Mouse (Mus musculus) adrenal gland, postnatal 25 days (tissue): ENCODE results near the gene Cmklr1. TPM values are rescaled to one million over a fixed set of nuclear protein-coding genes. Genes with fewer than 3 reads are reported as not detected.
A peak's percentile ranks its signal among the peaks of the same experiment; 100 is the strongest.

Source experiments
- DNase-seq: peaks from one replicate; pipeline ENCODE4 v3.0.0; 2021; ENCODE audit warnings: mixed read lengths
- long read RNA-seq: library from polyadenylated mRNA; stranded (forward); transcript quantifications from one replicate; pipeline ENCODE4 v2.0.0, GENCODE M21; 2021
- total RNA-seq: library from RNA; stranded (reverse); gene quantifications from 2 replicates; pipeline ENCODE4 v1.2.3, GENCODE M21; 2021

The Cmklr1 gene
- 9.3 and 12.9 TPM in 2 replicates for total RNA-seq
- long read RNA-seq, partial matches to known transcripts, result 0 of 5 reads
- long read RNA-seq, other reads (novel, unspliced or antisense), result 5 of 5 reads

DNA sequence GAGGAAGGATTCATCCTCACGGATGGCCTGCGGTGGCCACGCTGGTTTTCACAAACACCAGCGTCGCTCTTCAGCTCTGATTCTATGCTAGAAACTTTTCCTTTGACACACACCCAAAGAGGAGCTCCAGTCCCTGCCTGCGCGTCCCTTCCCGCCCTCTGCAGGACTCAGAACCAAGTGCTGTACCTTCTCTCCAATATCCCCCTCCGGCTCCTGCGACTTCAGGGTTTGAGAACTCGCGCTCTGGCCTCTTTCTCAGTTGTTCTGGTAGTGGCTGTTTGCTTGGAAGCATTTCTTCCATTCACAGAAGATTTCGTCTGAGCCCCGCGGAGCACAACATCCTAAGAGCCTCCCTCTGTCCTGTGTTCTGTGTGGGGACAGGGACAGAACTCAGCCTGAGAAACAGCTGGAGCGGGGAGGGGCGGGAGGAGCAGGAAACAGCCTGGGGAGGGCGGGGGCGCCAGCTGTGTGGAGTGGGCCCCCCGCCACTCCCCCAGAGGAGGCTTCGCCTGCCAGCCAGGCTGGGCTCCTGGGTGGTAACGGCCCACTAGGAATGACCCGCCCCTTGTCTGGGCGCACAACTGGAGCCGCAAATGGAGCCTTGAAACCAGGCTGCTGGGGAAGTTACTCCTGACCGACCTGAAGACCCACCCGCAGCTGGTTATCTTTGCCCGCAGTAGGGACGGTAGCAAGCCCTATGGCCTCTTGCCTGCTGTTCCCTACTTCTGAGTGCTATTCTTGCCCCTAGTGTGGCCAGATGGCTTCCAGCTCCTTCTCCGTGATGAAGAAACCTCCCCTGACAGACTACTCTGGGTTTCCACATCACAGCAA, at the start of gene Cmklr1:
Gene Cmklr1 (minus strand): TSS at position 392 of the 831 bp plus-strand sequence.
- no peak for DNase-seq

DNA sequence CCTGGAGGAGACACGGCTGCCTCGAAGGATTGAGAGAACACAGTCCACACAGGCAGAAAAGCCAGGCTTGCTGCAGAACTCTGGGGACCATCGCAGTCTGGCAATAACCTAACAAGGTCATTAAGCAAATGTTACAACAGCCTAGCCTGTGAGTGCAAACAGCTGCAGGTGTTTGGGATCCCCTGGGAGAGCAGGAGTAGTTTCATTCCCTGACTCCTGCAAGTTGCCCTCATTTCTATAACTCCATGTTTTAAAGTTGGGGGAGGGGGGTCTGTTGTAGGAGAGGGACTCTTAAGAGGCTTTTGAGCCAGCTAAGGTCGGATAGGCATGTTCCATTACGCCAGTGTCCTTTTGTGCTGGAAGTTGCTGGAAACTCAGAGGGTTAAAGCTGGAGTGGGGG, 44.2 kb upstream of the Cmklr1 start:
- no peak for DNase-seq

DNA sequence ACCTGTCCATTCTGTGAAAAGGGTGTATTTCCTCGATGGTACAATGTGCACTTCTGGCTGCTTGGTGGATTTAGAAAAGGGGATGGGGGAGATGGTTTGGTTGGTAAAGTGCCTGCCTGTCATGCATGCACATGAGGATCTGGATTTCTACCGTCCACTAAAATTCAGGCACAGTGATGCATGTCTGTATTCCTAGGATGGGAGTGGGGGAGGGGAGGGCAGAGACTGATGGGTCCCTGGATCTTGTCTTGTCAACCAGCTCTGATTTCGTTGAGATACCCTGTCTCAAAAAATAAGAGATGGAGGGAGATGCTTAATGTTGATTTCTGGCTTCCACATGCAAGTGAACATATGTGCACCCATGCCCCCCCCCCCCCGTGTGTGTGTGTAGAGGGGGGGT, 43.8 kb upstream of the Cmklr1 start:
- no peak for DNase-seq

DNA sequence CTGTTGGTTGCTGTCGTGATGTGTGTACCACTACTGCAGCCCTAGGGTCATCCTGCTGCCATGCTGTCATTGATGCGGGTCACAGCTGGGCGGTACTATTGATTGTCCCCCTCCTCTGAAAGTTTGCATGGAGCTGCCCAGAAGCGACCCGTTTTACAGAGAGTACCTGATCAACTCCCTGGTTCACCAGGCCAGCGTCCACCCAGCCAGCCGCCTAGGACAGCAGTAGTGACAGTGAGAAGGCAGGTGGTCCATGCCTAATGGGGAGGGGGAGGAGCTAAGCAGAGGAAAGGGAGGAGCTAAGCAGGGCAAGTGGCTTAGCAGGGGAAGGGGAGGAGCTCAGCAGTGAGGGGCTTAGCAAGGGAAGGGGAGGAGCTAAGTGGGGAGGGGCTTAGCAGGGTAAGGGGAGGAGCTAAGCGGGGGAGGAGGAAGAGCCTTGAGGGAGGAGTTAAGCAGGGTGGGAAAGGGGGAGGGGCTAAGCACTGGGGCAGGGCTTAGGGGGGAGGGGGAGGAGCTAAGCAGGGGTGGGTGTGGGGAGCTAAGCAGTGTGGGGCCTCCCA, 43.0 kb upstream of the Cmklr1 start:
- DNase-seq, result no peak

GRCm38 (mm10) chr5:113690866-113691265, 40.6 kb upstream of the Cmklr1 start:
- DNase-seq, result no peak

GRCm38 (mm10) chr5:113690069-113690548, 39.9 kb upstream of the Cmklr1 start:
- DNase-seq, result no peak

- no peak for DNase-seq
Measured at GRCm38 (mm10) chr5:113687514-113687913, 37.3 kb upstream of the Cmklr1 start.

GRCm38 (mm10) chr5:113685471-113685870, 35.2 kb upstream of the Cmklr1 start:
- no peak for DNase-seq

DNA sequence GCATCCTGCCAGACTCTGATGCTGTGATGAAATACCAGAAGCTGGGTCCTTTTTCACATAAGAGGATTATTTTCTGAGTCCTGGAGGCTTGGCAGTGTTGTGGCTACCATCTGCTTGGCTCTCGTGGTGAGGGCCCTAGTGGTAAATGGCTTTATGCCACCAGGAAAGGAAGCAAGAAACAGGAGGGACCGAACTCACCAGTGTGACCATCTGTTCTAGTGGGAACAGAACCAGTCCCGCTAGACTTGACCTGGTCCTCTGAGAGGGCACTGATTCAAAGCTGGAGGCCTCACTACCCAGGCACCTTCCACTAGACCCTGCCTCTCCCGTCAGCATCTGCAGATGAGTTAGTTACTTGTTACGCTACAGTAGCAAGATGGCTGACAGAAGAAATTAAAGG, 33.0 kb upstream of the Cmklr1 start:
- no peak for DNase-seq

GRCm38 (mm10) chr5:113682472-113682871, 32.2 kb upstream of the Cmklr1 start:
- no peak for DNase-seq

- DNase-seq, result no peak
Measured at GRCm38 (mm10) chr5:113681219-113681618, 31.0 kb upstream of the Cmklr1 start.

DNA sequence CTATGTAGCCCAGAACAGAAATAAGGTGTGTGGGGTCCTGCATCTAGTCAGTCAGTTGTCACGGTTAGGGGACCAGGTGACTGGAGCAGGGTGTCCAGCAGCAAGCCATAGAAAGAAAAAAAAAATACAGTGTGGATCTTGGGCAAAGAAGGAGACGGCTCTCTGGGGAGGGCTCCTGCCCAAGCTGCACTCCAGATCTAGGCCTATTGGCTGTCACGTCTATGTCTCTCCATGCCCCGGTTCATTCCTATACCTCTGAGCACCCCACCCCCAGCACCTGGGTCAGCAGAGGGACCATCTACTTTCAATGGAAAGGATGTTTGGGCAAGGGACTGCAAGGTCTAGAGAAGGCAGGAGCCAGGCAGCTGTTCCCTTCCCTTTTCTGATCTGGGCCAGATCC, 29.3 kb upstream of the Cmklr1 start:
- no peak for DNase-seq

- peak; percentile 15 for DNase-seq
Measured at GRCm38 (mm10) chr5:113678743-113679452, 28.7 kb upstream of the Cmklr1 start.

DNA sequence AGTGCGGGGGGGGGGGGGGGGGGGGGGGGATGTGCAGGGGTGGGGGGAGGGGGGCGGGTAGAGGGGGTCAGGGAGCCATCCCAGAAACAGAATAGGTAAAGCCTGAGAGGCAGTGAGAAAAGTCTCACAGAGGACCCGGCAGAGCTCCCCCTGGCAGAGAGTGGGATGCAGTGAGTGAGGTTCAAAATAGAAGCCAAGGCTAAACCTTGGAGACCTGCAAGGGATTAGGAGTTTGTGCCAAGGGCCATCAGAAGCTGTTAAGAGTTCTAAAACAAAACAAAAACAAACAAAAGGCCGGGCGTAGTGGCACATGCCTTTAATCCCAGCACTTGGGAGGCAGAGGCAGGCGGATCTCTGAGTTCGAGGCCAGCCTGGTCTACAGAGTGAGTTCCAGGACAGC, 27.3 kb upstream of the Cmklr1 start:
- no peak for DNase-seq

DNA sequence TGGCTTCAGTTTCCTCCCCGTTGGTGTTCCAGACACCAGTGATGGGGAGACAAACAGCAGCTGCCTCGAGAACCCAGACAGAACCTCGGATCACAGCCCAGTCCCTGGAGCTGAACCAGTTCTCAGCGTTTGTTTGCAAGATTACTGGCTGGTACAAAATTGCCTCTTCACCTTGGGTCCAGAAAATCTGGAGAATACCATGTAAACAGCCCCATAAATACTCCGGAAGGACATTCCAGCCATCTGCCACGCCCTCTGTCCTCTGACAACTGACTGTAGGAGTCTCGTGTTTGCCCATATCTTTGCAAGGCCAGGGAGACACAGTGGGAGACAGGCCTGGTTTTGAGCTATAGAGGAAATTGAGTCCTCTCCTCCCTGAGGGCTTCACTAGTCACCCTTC, 24.6 kb upstream of the Cmklr1 start:
- no peak for DNase-seq

GRCm38 (mm10) chr5:113672456-113672855, 22.2 kb upstream of the Cmklr1 start:
- DNase-seq, result peak; percentile 20

DNA sequence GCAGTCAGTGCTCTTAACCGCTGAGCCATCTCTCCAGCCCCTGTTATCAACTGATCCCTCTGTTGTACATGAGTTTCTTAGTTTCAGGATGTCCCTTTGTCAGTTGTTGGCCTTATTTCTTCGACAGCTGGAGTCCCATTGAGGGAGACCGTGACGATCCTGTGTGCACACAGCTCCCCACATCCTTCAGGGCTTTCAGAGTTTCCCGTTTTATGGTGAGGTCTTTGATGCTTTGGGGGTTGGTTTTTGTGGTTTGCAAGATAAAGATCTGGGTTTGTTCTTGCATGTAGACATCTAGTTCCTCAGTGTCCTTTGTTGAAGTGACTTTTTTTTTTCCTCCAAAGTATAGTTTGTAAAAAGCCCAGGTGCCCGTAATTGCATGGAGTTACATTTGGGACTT, 20.4 kb upstream of the Cmklr1 start:
- DNase-seq, result no peak

- no peak for DNase-seq
Measured at GRCm38 (mm10) chr5:113670110-113670509, 19.9 kb upstream of the Cmklr1 start.

DNA sequence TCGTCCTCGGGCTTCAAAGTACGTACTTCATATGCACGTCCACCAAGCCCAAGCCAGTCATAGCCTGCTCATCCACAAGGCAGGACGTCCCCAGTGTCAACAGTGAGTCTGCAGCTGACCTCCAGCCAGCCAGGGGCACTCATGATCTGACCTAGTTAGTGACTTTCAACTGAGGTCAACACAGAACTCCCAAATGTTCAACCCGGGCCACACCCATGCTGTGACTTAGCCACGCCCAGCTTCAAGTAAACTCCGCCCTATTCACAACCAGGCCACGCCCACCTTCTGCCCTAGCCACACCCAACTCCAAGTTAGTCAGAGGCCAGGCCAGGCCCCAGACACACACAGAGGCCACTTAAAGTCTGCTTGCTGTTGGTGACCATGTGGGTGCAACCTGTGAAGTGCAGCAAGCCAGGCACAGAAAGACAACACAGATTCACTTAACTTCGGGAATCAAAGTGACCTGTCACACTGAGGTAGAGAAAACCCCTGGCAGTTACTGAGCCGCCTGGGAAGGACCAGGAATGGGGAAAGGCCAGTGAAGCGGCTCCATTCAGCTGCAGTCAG, 14.5 kb upstream of the Cmklr1 start:
- no peak for DNase-seq

DNA sequence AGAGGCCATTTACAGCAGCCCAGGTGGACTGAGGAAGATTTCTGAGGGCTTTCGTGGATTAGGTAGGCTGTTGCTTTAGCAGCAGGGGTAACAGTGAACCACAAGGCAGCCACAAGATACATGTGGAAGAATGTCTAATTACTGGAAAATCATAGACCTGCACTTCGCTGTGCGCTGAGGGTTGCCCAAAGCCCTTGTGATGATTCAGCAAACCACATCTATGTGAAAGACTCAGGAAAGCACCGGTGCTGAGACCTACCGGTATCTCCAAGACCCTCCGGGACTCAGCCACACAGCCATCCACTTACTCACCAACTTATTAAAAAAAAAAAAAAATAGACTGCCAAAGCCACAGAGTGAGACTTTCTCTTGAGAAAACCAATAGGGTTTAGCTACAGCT, 13.9 kb upstream of the Cmklr1 start:
- DNase-seq, result no peak

- no peak for DNase-seq
Measured at GRCm38 (mm10) chr5:113660872-113661271, 10.6 kb upstream of the Cmklr1 start.

- no peak for DNase-seq
Measured at GRCm38 (mm10) chr5:113654821-113655220, 4.6 kb upstream of the Cmklr1 start.

- DNase-seq, result no peak
Measured at GRCm38 (mm10) chr5:113654206-113654605, 4.0 kb upstream of the Cmklr1 start.
